Mouse (Mus musculus) MEL (cell line): Measurements from ENCODE around the gene Limch1. TPM values are rescaled to one million over a fixed set of nuclear protein-coding genes. Genes with fewer than 3 reads are reported as not detected.

ENCODE experiments used
- DNase-seq: peaks from one replicate; pipeline ENCODE4 v3.0.0; 2011; ENCODE audit warnings: low read depth, low spot score
- H3K27ac ChIP-seq: 2 replicates; pipeline ENCODE4 v1.5.1; 2012; ENCODE audit warnings: low read depth, mild to moderate bottlenecking, control low read depth, low read length, moderate library complexity; ENCODE audit not compliant: control insufficient read depth
- H3K27me3 ChIP-seq, 2 experiments: fragments of 150-350 bp in 1 of 2; sonication (generic) in 1 of 2; 2 replicates each; pipeline ENCODE4 v1.6.1; 2012; ENCODE audit warnings: low read length in 2 of 2, mild to moderate bottlenecking in 2 of 2, improper control_type of control experiment in 1 of 2, moderate library complexity in 1 of 2; ENCODE audit not compliant: insufficient read depth in 2 of 2, control insufficient read depth in 1 of 2
- H3K36me3 ChIP-seq, 2 experiments: 2 replicates each; pipeline ENCODE4 v1.6.1; 2012 to 2014; ENCODE audit warnings: low read length in 2 of 2, improper control_type of control experiment in 1 of 2, inconsistent platforms in 1 of 2, mild to moderate bottlenecking in 1 of 2; ENCODE audit not compliant: insufficient read depth in 2 of 2, control insufficient read depth in 1 of 2
- H3K4me1 ChIP-seq, 2 experiments: fragments of 150-350 bp in 1 of 2; sonication (generic) in 1 of 2; 2 replicates each; pipeline ENCODE4 v1.6.1; 2012; ENCODE audit warnings: low read length in 2 of 2, improper control_type of control experiment in 1 of 2, mild to moderate bottlenecking in 1 of 2; ENCODE audit not compliant: insufficient read depth in 2 of 2, control insufficient read depth in 1 of 2
- H3K4me3 ChIP-seq, 2 experiments: fragments of 150-350 bp in 1 of 2; sonication (generic) in 1 of 2; 2 replicates each; pipeline ENCODE4 v1.5.1; 2012; ENCODE audit warnings: low read depth in 2 of 2, low read length in 2 of 2, mild to moderate bottlenecking in 2 of 2, moderate library complexity in 2 of 2, control low read depth in 1 of 2, improper control_type of control experiment in 1 of 2; ENCODE audit not compliant: control insufficient read depth in 1 of 2, insufficient read depth in 1 of 2
- H3K79me2 ChIP-seq: 2 replicates; pipeline ENCODE4 v1.6.1; 2012; ENCODE audit warnings: mild to moderate bottlenecking, low read length, moderate library complexity; ENCODE audit not compliant: control insufficient read depth, poor library complexity, insufficient read depth
- H3K9ac ChIP-seq: 2 replicates; pipeline ENCODE4 v1.6.1; 2012; ENCODE audit warnings: low read depth, mild to moderate bottlenecking, control low read depth, low read length, moderate library complexity; ENCODE audit not compliant: control insufficient read depth, poor library complexity, severe bottlenecking
- H3K9me3 ChIP-seq: fragments of 150-350 bp; sonication (generic); replicated peaks from 2 replicates; pipeline ENCODE4 v1.6.1; 2012; ENCODE audit warnings: mild to moderate bottlenecking, low read length, improper control_type of control experiment, moderate library complexity; ENCODE audit not compliant: insufficient read depth
- CHD1 ChIP-seq: IDR thresholded peaks from 2 replicates; pipeline ENCODE4 v1.6.1; 2012; ENCODE audit warnings: low read depth, mild to moderate bottlenecking, inconsistent platforms, low read length, improper control_type of control experiment
- CTCF ChIP-seq, 3 experiments: IDR thresholded peaks in 2 of 3; conservative IDR thresholded peaks in 1 of 3; 2 replicates each; pipeline ENCODE4 v1.5.1; 2011 to 2012; ENCODE audit warnings: low read length in 3 of 3, low read depth in 2 of 3, mild to moderate bottlenecking in 2 of 3, improper control_type of control experiment in 1 of 3, inconsistent platforms in 1 of 3, mixed read lengths in 1 of 3, moderate library complexity in 1 of 3; ENCODE audit not compliant: control insufficient read depth in 1 of 3, insufficient read depth in 1 of 3, poor library complexity in 1 of 3, severe bottlenecking in 1 of 3
- ELF1 ChIP-seq: IDR thresholded peaks from 2 replicates; pipeline ENCODE4 v1.6.1; 2014; ENCODE audit warnings: low read depth, mild to moderate bottlenecking, inconsistent platforms, low read length, improper control_type of control experiment, moderate library complexity
- GABPA ChIP-seq: IDR thresholded peaks from 2 replicates; pipeline ENCODE4 v1.6.1; 2012; ENCODE audit warnings: low read depth, mild to moderate bottlenecking, inconsistent platforms, low read length, improper control_type of control experiment, moderate library complexity
- KAT2A ChIP-seq: conservative IDR thresholded peaks from 2 replicates; pipeline ENCODE4 v1.6.1; 2012; ENCODE audit warnings: low read depth, low read length, improper control_type of control experiment, inconsistent platforms
- MAFK ChIP-seq: IDR thresholded peaks from 2 replicates; pipeline ENCODE4 v1.6.1; 2011; ENCODE audit warnings: low read depth, mild to moderate bottlenecking, low read length, improper control_type of control experiment, borderline replicate concordance
- MAZ ChIP-seq: IDR thresholded peaks from 2 replicates; pipeline ENCODE4 v1.6.1; 2012; ENCODE audit warnings: low read depth, mild to moderate bottlenecking, inconsistent platforms, low read length, improper control_type of control experiment
- MXI1 ChIP-seq: IDR thresholded peaks from 2 replicates; pipeline ENCODE4 v1.6.1; 2011; ENCODE audit warnings: mild to moderate bottlenecking, low read depth, low read length, improper control_type of control experiment
- POLR2AphosphoS5 ChIP-seq: IDR thresholded peaks from 2 replicates; pipeline ENCODE4 v1.6.1; 2012; ENCODE audit warnings: low read depth, borderline replicate concordance, mild to moderate bottlenecking, inconsistent platforms, low read length, moderate library complexity, mixed read lengths
- RAD21 ChIP-seq: IDR thresholded peaks from 2 replicates; pipeline ENCODE4 v1.6.1; 2011; ENCODE audit warnings: mild to moderate bottlenecking, low read depth, low read length, improper control_type of control experiment
- TAL1 ChIP-seq: IDR thresholded peaks from 2 replicates; pipeline ENCODE4 v1.6.1; 2012; ENCODE audit warnings: mild to moderate bottlenecking, inconsistent platforms, low read length, moderate library complexity, mixed read lengths
- TBP ChIP-seq: IDR thresholded peaks from 2 replicates; pipeline ENCODE4 v1.8.0; 2011; ENCODE audit warnings: low read depth, low read length, improper control_type of control experiment
- TCF12 ChIP-seq: IDR thresholded peaks from 2 replicates; pipeline ENCODE4 v1.6.1; 2014; ENCODE audit warnings: low read depth, mild to moderate bottlenecking, inconsistent platforms, low read length, improper control_type of control experiment, moderate library complexity
- UBTF ChIP-seq: IDR thresholded peaks from 2 replicates; pipeline ENCODE4 v1.6.1; 2012; ENCODE audit warnings: low read depth, mild to moderate bottlenecking, inconsistent platforms, low read length, improper control_type of control experiment, moderate library complexity, borderline replicate concordance; ENCODE audit not compliant: insufficient read depth
- ZNF384 ChIP-seq: IDR thresholded peaks from 2 replicates; pipeline ENCODE4 v1.6.1; 2012; ENCODE audit warnings: low read depth, mild to moderate bottlenecking, inconsistent platforms, low read length, improper control_type of control experiment
- polyA plus RNA-seq, 2 experiments: library from polyadenylated mRNA; stranded (reverse) in 1 of 2; unstranded in 1 of 2; fragments of >175 nt in 1 of 2; fragments of >200 nt in 1 of 2; gene quantifications; 2 replicates each; pipeline versions ENCODE4 v1.2.1 to v1.2.4; 2012; ENCODE audit warnings: low replicate concordance in 2 of 2, low read depth in 1 of 2; ENCODE audit not compliant: insufficient read length in 2 of 2, insufficient read depth in 1 of 2, missing spikeins in 1 of 2
- total RNA-seq: library from RNA; depleted of rRNA; stranded (reverse); fragments of 300-350 nt; gene quantifications from 2 replicates; pipeline ENCODE4 v1.2.3, GENCODE M21; 2012

Limch1 gene
- total and polyA plus RNA-seq, 3 experiments = not detected

GRCm38 (mm10) chr5:66898252-66898651 lies 152.6 kb downstream of the Limch1 start:
- TF ChIP-seq ELF1 = no peak
- TF ChIP-seq, all 39 proteins: peak for 0
- no peaks in the 10 kb centered on the region for H3K79me2 ChIP-seq
- no peaks in the 10 kb centered on the region for H3K27me3 ChIP-seq
- H3K4me3 ChIP-seq = no peak overlapping the region
- no peaks in the 10 kb centered on the region for H3K4me1 ChIP-seq
- no peaks in the 10 kb centered on the region for H3K9me3 ChIP-seq
- H3K27ac ChIP-seq = no peak overlapping the region
- H3K36me3 ChIP-seq = no peaks in the 10 kb centered on the region
- no peak overlapping the region for H3K9ac ChIP-seq
- no peak for DNase-seq

- no peak overlapping the region for H3K27ac ChIP-seq
- H3K79me2 ChIP-seq = no peaks in the 10 kb centered on the region
- H3K4me3 ChIP-seq = no peak overlapping the region
- no peak for DNase-seq
- H3K9me3 ChIP-seq = no peaks in the 10 kb centered on the region
- H3K4me1 ChIP-seq = no peaks in the 10 kb centered on the region
- TF ChIP-seq TCF12 = no peak
- TF ChIP-seq TBP = no peak
- TF ChIP-seq KAT2A = no peak
- no peaks in the 10 kb centered on the region for H3K27me3 ChIP-seq
- H3K9ac ChIP-seq = no peak overlapping the region
- no peaks in the 10 kb centered on the region for H3K36me3 ChIP-seq
These were observed 153.3 kb downstream of the Limch1 start for GRCm38 (mm10) chr5:66898811-66899430.

- TF ChIP-seq ELF1 (no peak), CTCF (IDR thresholded peaks at IDR 0.05 in 2 of 3, conservative IDR thresholded peaks at IDR 0.05 in 1 of 3; ENCODE audit: control insufficient read depth in 1 of 3, insufficient read depth in 1 of 3, low read depth in 2 of 3, low read length in 3 of 3, poor library complexity in 1 of 3, severe bottlenecking in 1 of 3) (no peak), ZNF384 (no peak), MXI1 (no peak), GABPA (no peak), CHD1 (no peak), MAFK (no peak), TBP (no peak), TAL1 (no peak), UBTF (no peak), MAZ (no peak), RAD21 (no peak), POLR2AphosphoS5 (no peak), KAT2A (no peak)
- Histone ChIP-seq H3K27me3 (no peaks in the 10 kb centered on the region), H3K27ac (no peak overlapping the region), H3K9ac (no peak overlapping the region), H3K9me3 (no peaks in the 10 kb centered on the region), H3K36me3 (no peaks in the 10 kb centered on the region), H3K79me2 (no peaks in the 10 kb centered on the region), H3K4me1 (no peaks in the 10 kb centered on the region), H3K4me3 (no peak overlapping the region)
- DNase-seq = no peak
These were observed 155.5 kb downstream of the Limch1 start for GRCm38 (mm10) chr5:66901116-66901515.
